Mouse (Mus musculus) C2C12 (cell line): ENCODE results near the gene Pla2g4f.

Experiments
- CEBPB ChIP-seq: IDR thresholded peaks from one replicate; pipeline ENCODE4 v1.6.1; 2011; ENCODE audit warnings: low read depth, mild to moderate bottlenecking, control low read depth, moderate library complexity
- CTCF ChIP-seq: IDR thresholded peaks from one replicate; pipeline ENCODE4 v1.5.1; 2011; ENCODE audit not compliant: control insufficient read depth, insufficient read depth, insufficient read length
- MAX ChIP-seq: IDR thresholded peaks from one replicate; pipeline ENCODE4 v1.6.1; 2011; ENCODE audit warnings: mild to moderate bottlenecking, control low read depth
- USF1 ChIP-seq: IDR thresholded peaks from one replicate; pipeline ENCODE4 v1.6.1; 2011; ENCODE audit warnings: low read depth, mild to moderate bottlenecking, control low read depth, moderate library complexity

DNA sequence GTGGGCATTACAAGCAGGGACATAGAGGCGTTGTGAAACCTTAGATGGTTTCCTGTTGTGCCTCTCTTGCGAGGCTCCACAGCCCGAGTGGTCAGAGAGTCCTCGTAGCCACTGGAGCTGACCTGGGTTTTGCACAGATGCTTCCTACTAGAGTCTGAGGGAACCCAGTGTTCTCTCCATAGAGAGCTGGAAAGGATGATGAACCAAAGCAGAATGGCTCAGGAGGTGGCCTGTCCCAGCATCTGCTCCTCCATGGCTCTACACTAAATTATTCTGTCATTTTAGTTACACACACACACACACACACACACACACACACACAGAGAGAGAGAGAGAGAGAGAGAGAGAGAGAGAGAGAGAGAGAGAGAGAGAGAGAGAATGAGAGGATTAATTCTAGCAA lies 28.3 kb downstream of the Pla2g4f start:
- TF ChIP-seq CEBPB (no peak), CTCF (no peak), MAX (no peak), USF1 (no peak)
